Mouse (Mus musculus) spleen, postnatal 36 days (tissue): Measurements from ENCODE around the gene Plppr2.

Source experiments
- DNase-seq, 2 experiments: peaks; one replicate each; pipeline ENCODE4 v3.0.0; 2022; ENCODE audit warnings: low spot score in 2 of 2, mixed read lengths in 1 of 2

Plppr2 gene

DNA sequence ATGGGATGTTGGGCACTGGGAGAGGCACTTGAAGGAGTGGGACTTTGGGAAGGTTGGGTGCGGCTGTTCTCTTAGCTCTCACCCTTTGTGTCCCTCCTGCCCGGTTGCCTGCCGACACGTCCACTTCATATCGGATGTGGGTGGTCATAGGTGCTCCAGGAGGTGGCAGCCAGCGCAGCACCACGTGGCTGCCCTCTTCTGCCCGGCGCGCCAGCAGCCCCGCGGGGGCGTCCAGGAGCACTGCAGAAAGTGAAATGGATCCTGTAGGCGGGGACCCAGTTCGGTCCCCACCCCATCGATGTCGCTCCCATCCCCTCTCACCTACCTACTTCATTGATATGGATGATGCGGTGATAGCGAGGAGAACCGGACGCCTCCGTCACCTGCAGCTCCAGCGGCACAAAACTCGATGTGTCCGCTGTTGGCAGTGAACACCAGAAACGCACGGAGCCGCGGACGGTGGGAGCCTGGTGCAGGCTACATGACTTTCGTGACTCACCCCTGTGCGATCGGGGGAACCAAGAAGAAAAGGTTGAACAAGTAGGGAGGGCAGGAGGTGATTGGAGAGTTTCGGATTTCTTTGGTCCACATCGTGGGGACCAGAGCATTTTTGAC, 24.6 kb downstream of the Plppr2 start:
- no peak for DNase-seq

- DNase-seq, result no peak
Observed at GRCm38 (mm10) chr9:21962010-21962409, 25.2 kb downstream of the Plppr2 start.

DNA sequence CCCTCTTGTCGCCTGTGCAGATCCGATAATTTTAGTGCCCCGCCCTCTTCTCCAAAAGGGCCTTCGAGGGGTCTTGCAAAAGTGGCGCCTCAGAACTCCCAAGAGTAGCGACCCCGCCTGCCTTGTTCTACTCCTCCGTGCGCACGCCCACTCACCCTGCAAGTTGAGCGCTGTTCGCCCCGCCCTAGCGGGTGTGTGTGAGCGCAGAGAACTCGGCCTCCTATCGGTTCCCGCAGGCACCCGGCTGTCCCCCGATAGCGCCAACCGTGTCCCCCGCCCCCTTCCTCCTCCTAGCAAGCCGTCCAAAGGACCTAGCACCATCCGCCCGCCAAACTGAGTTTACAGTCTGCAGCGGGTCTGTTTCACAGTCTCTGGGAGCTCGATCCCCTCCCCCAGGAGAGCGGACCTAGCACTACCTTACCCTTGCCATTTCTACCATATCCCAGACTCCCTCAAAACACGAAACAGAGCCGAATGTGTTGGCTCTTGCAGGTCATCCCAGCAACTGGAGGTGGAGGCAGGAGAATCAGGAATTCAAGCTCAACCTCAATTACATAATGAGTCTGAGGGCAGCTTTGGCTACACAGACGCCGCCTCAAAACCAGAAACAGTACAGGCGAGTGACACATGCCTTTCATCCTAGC, 25.7 kb downstream of the Plppr2 start:
- peak; percentile 79 to 89 for DNase-seq

DNA sequence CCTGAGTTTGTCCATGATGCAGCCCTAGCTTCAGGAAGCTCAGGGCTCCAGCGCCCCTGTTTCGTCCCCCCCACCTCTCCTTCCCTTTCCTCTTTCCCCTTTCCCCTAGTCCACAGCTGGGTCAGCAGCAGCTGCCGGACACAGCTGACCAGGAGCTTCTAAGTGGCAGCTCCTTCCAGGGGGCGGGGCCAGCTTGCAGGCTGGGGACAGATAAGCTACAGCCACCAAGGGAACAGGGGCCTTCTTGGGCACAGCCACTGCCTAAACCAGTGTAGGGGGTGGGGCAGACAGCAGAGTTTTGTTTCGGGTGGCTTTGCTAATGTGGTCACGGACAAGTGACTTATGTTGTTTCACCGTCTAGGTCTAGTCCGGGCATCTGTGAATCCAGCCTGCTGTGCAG, 26.6 kb downstream of the Plppr2 start, which contains the start of gene Epor:
Epor (minus strand) TSS at position 90 of the 400 bp plus-strand sequence.
- DNase-seq, result peak; percentile 71 to 78

- no peak for DNase-seq
Observed at GRCm38 (mm10) chr9:21968883-21969282, 32.0 kb downstream of the Plppr2 start.

DNA sequence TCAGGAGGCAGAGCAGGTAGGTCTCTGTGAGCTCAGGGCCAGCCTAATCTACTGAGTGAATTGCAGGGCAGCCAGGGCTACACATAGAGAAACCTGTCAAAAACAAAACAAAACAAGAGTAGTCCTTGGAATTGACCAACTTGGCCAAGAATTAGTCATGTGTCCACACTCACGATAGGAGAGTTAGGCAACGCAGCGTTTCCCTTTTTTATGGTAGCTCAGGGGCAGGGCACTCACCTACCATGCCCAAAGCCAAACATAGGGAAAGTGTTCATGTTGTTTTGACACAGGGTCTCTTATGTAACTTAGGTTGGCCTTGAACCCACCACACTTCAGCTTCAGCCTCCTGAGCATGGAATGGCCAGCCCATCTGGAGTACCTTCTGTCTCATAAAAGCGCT, 32.5 kb downstream of the Plppr2 start:
- no peak for DNase-seq

DNA sequence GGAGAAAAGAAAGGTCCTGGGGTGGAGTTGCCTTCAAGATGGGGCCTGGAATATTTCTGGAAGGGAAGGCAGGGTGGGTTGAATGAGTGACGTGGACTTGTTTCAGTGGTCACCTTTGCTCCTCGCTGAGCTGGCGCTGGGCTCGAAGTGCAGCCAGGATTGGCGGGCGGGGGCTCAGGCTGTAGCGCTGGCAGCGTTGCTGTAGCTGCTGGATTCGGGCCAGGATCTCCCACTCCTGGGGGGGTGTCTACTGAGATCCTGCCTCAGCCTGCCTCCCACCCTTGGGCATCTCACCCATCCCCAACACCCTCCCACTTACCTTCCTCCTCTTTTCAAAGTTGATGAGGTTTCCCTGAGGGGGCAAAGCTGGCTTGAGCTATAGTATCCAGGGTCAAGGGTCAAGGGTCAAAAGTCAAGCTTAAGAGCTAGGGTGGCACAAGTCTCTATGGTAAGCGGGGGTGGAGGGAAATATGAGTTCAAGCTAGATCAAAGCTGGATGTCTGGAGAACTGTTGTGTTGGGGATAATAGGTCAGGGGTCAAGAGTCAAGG, 39.9 kb downstream of the Plppr2 start:
- DNase-seq, result no peak

DNA sequence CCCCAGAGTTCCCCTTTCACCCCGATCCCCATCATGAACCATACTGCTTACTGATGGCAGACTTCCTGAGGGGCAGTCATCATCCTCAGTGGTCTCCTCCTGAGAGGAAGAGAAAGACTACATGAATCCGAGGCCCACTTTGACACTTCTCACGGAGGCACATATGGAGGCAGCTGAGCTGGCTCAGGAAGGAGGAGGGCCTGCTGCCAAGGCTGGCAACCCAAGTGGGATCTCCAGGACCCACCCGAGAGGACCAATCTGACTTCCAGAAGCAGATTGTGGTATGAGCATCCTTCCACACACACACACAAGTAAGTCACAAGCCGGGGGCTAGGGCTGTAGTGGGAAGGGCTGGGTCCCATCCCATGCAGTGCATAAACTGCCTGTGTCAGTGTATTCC, 40.5 kb downstream of the Plppr2 start:
- DNase-seq, result no peak

GRCm38 (mm10) chr9:21977972-21978371, 41.1 kb downstream of the Plppr2 start:
- no peak for DNase-seq

DNA sequence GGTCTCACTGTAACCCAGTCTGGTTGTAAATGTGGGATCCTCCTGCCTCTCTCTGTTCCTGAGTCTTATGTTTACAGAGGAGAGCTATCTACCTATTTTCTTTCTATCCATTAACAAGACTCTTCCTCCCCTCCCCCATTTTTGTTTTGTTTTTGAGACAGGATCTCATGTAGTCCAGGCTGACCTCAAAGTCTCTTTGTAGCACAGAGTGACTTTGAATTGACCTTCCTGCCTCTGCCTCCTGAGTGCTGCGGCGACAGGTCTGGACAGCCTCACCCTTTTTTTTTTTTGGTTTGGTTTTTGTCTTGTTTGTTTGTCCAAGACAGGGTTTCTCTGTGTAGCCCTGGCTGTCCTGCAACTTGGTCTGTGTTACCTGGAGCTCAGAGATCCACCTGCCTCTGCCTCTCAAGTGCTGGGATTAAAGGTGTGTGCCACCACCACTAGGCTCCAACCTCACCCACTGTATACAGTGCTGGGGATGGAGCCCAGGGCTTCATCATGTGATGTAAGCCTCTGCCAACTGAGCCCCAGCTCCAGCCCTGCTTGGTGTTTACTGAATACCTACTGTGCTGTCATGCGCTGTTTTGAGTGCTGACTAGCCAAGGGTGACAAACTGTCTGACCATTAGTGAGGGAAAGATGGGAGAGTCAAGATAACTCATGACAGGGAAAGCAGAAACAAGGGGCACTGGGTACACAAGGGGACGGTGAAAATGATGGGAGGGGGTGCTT, 41.7 kb downstream of the Plppr2 start:
- no peak for DNase-seq

DNA sequence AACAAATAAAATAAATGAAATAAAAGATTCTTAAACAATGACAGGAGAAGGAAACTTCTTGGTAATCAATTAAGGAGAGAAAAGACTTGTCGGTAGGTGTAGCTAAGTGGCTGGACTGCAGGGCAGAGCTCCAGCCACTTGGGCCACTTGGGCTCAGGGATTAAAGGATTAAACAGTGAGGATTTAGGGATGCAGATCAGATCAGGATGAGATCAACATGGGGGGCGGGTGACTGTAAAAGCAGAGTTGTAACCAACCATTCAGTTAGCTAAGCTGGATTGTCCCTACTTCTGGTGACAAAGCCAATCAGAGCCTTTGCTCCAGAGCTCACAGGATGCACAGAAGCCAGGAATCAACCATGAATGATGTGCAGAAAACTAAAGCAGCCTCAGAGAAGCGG, 47.1 kb downstream of the Plppr2 start:
- DNase-seq, result no peak

DNA sequence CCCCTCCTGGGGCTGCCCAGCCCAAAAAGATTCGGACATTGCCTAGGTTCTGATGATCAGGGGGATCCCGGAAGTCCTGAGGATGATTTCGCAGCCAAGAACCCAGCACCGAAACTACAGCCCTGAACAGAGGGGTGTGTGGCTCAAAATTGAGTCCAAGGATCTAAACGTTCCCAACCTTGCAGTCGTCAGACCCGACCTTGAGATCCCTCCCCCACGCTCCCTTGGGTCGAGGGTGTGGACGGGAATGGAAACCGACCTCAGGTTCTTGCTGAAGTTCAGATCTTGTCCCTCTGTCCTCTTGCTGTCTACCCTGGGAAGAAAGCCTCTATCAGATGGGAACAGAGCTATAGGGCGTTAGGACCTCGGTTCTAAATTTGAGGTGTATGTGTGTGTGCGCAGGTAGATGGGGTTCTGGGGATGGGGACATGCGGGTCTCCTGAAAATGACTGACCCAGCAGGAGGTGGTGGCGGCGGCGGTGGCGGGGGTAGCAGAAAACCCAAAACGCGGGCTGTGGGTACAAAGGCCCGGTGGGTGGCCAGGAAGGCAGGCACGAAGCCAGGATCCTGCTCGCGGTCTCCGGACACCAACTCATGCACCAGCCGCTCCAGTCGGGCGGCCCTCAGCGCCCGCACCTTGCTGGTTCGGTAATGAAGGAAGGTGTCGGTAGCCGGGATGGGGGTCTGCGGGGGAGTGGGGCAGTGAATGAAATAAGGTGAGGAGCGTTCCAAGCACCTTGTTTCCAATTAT, 50.9 kb downstream of the Plppr2 start:
- no peak for DNase-seq

- peak; percentile 23 to 24 for DNase-seq
Observed at GRCm38 (mm10) chr9:21988421-21989101, 51.7 kb downstream of the Plppr2 start.

GRCm38 (mm10) chr9:21989230-21990110, 52.6 kb downstream of the Plppr2 start, which contains the start of gene Rgl3:
Rgl3 (minus strand) TSS chr9:21989446.
- DNase-seq, result no peak

GRCm38 (mm10) chr9:21992227-21992626, 55.4 kb downstream of the Plppr2 start:
- no peak for DNase-seq

- DNase-seq, result no peak
Observed at GRCm38 (mm10) chr9:21996178-21996867, 59.5 kb downstream of the Plppr2 start.
